Mouse (Mus musculus): ENCODE data around the gene Rbm20.

DNA sequence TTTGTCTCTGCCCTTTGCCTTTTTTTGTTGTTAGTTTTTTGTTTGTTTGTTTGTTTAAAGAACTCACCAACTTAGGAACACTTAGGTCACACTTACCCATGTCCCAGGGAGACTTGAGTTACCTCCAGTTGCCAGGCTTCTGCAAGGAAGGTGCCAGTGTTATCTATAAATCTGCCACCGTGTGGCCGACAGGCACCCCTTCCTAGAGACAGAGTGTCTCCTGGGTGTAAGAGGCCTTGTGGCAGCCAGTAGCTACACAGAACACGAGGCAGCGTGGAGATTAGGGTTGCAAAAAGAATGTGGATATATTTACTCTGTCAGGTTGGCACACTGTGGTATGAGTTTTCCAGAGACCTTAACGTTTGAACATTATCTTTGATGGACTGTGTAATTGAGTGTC lies 29.1 kb upstream of the Rbm20 start:
- TF ChIP-seq POLR2A (IDR thresholded peaks at IDR 0.05; ENCODE audit: low read depth, low read length) (no peak), CTCF (IDR thresholded peaks at IDR 0.05; ENCODE audit: extremely low read depth, insufficient read depth, insufficient read length, insufficient replicate concordance) (no peak)
